Comparison of ENCODE assay signal across 14 mouse cellular contexts in the genomic region with DNA sequence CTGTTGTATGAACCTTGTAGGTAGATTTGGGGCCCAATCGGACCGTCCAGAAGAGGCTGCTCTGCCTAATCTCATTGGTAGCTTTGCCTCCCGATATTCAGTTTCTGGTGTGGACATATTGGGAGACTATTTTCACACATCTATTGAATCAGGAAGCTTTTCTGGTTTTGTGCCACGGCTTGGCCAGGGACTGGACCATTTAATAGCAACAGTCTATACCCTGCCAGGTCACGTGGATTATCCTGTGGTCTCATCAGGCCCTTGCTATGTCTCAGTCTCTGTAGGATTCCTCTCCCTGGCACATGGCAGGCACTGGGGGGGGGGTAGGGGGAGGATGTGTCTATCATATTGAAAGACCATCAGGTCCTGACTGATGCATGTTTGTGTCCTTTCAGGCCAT. TPM values are rescaled to one million over a fixed set of nuclear protein-coding genes. Genes with fewer than 3 reads are reported as not detected.
A peak's percentile ranks its signal among the peaks of the same experiment; 100 is the strongest.
DNase-seq lines count a peak whose midpoint lies in the region; ATAC-seq and TF ChIP-seq lines count a peak whose summit lies in the region.
"Had no signal": no experiment of that assay in that cellular context is flagged by ENCODE, and none has a peak within 500 bp of the region (broad histone marks: within the 10 kb centered on the region; RNA-seq: fewer than 3 reads in every experiment).

No protein-coding gene starts in this region.

- TF ChIP-seq CTCF in cerebellum, adult 2 months (IDR thresholded peaks at IDR 0.05; ENCODE audit: borderline replicate concordance, insufficient read depth, low read depth, low read length): no peak

- no peak overlapping the region for H3K4me3 ChIP-seq in hindbrain, embryonic 10.5 days
- H3K4me3 ChIP-seq in hindbrain, embryonic 12.5 days: no peak overlapping the region
- no peak overlapping the region for H3K4me3 ChIP-seq in cerebellum, adult 2 months (replicated peaks; ENCODE audit: insufficient read depth, low read depth, low read length)
- H3K4me3 ChIP-seq in heart, embryonic 15.5 days: no peak overlapping the region
- H3K4me3 ChIP-seq: embryonic facial prominence, embryonic 15.5 days; forebrain, embryonic 12.5 days; liver, embryonic 13.5 days had no signal

- H3K4me2 ChIP-seq in hindbrain, embryonic 12.5 days (replicated peaks): no peak overlapping the region
- no peak overlapping the region for H3K4me2 ChIP-seq in heart, embryonic 15.5 days
- H3K4me2 ChIP-seq: embryonic facial prominence, embryonic 15.5 days; forebrain, embryonic 12.5 days; liver, embryonic 13.5 days had no signal

- 0 out of 2 replicates have a peak, but pooled peaks have one; percentile 8 for ATAC-seq in cerebellum, adult (ENCODE audit: insufficient number of reproducible peaks, low FRiP score, low TSS enrichment)
- no peak for ATAC-seq in hindbrain, embryonic 12.5 days (ENCODE audit: low FRiP score)
- ATAC-seq in heart, embryonic 15.5 days (replicated peaks; ENCODE audit: insufficient number of reproducible peaks, insufficient read depth, low FRiP score, low read depth): no peak
- no peak for ATAC-seq in granulocyte monocyte progenitor cell, adult 5-6 weeks (replicated peaks; ENCODE audit: poor library complexity, severe bottlenecking)

- H3K9ac ChIP-seq in hindbrain, embryonic 12.5 days: no peak overlapping the region
- H3K9ac ChIP-seq in heart, embryonic 15.5 days: no peak overlapping the region
- H3K9ac ChIP-seq: embryonic facial prominence, embryonic 15.5 days; forebrain, embryonic 12.5 days; liver, embryonic 13.5 days had no signal

- DNase-seq in cerebellum, adult 11 months: no peak
- DNase-seq in hindbrain, embryonic 10.5 days (ENCODE audit: low spot score): no peak
- DNase-seq in cerebellum, adult 2 months: peak; percentile 63 to 81
- DNase-seq in layer of hippocampus, adult 9-11 months: no peak
- DNase-seq: liver, embryonic 13.5 days; lung, postnatal 10 days; right cerebral cortex, postnatal 14 days; thymus, postnatal 14 days had no signal

- H3K4me1 ChIP-seq in hindbrain, embryonic 10.5 days (replicated peaks): peaks cover 61% of the 10 kb centered on the region
- peaks cover 41% of the 10 kb centered on the region for H3K4me1 ChIP-seq in hindbrain, embryonic 12.5 days
- peaks cover 58% of the 10 kb centered on the region for H3K4me1 ChIP-seq in cerebellum, adult 2 months (ENCODE audit: control insufficient read depth, insufficient read depth, low read length)
- peaks cover 94% of the 10 kb centered on the region for H3K4me1 ChIP-seq in heart, embryonic 15.5 days (replicated peaks)

- no peaks in the 10 kb centered on the region for H3K9me3 ChIP-seq in hindbrain, embryonic 10.5 days
- H3K9me3 ChIP-seq in hindbrain, embryonic 12.5 days (replicated peaks): no peaks in the 10 kb centered on the region
- no peaks in the 10 kb centered on the region for H3K9me3 ChIP-seq in heart, embryonic 15.5 days (replicated peaks)
- H3K9me3 ChIP-seq: embryonic facial prominence, embryonic 15.5 days; forebrain, embryonic 12.5 days; liver, embryonic 13.5 days had no signal

- no peaks in the 10 kb centered on the region for H3K27me3 ChIP-seq in hindbrain, embryonic 10.5 days (ENCODE audit: insufficient read depth, poor library complexity, severe bottlenecking)
- H3K27me3 ChIP-seq in hindbrain, embryonic 12.5 days: no peaks in the 10 kb centered on the region
- no peaks in the 10 kb centered on the region for H3K27me3 ChIP-seq in cerebellum, adult 2 months (ENCODE audit: control insufficient read depth, insufficient read depth, low read length)
- no peaks in the 10 kb centered on the region for H3K27me3 ChIP-seq in heart, embryonic 15.5 days
- H3K27me3 ChIP-seq: embryonic facial prominence, embryonic 15.5 days; liver, embryonic 13.5 days had no signal

- peak overlapping the region; percentile 16; the same call in 1 of the 2 replicates for H3K27ac ChIP-seq in hindbrain, embryonic 10.5 days
- no peak overlapping the region for H3K27ac ChIP-seq in hindbrain, embryonic 12.5 days
- H3K27ac ChIP-seq in cerebellum, adult 2 months (ENCODE audit: insufficient read depth, low read length): peak overlapping the region; percentile 14
- peak overlapping the region; percentile 91 for H3K27ac ChIP-seq in heart, embryonic 15.5 days
- H3K27ac ChIP-seq: forebrain, embryonic 12.5 days; liver, embryonic 13.5 days had no signal

- H3K36me3 ChIP-seq in hindbrain, embryonic 10.5 days: no peaks in the 10 kb centered on the region
- H3K36me3 ChIP-seq in hindbrain, embryonic 12.5 days: no peaks in the 10 kb centered on the region
- H3K36me3 ChIP-seq in heart, embryonic 15.5 days: no peaks in the 10 kb centered on the region; the same call in 1 of the 2 replicates
- H3K36me3 ChIP-seq: embryonic facial prominence, embryonic 15.5 days; forebrain, embryonic 12.5 days; liver, embryonic 13.5 days had no signal

- WGBS in hindbrain, embryonic 10.5 days: 85% methylated on average over 5 of the region's 5 CpGs
- WGBS in hindbrain, embryonic 12.5 days: 81% methylated on average over 5 of the region's 5 CpGs
- WGBS in cerebellum, adult 2 months: 16% methylated on average over 5 of the region's 5 CpGs
- WGBS in heart, embryonic 15.5 days: 70% methylated on average over 5 of the region's 5 CpGs

- no peak for TF ChIP-seq POLR2A in cerebellum, adult 2 months (IDR thresholded peaks at IDR 0.05; ENCODE audit: borderline replicate concordance, insufficient read depth, low read length)

RNA-seq across cellular contexts. Expression of a gene that starts 26.7 kb away (rescaled TPM):
- polyA plus RNA-seq in hindbrain, embryonic 10.5 days (2016; fragmentation: Nextera tagmentation; extraction: Ambion mirVana): 63.8 and 87.1 TPM in 2 replicates
- polyA plus RNA-seq in hindbrain, embryonic 12.5 days (2016; fragmentation: Nextera tagmentation; extraction: Ambion mirVana): 38.2 and 39.4 TPM in 2 replicates
- polyA plus RNA-seq in cerebellum, adult 2 months (2012; rRNA removed): 12.5 and 12.7 TPM in 2 replicates
- polyA plus RNA-seq in heart, embryonic 15.5 days (2015; fragmentation: Nextera tagmentation; extraction: Ambion mirVana): 23.9 and 30.7 TPM in 2 replicates
- total RNA-seq in granulocyte monocyte progenitor cell, adult 5-6 weeks (2014; fragmentation: Nextera tagmentation): 69.3 and 73.3 TPM in 2 replicates
- total RNA-seq in granulocyte monocyte progenitor cell, adult 5-6 weeks (2017): 129 and 134 TPM in 2 replicates

Comparison
In these comparisons a context has a peak if more than half of its experiments do, and no peak if none do; other contexts are left out.
1. DNase-seq: peak in cerebellum, adult 2 months (2 of 2); none in cerebellum, adult 11 months (single experiment), hindbrain, embryonic 10.5 days (single experiment) and layer of hippocampus, adult 9-11 months (single experiment).